Mouse (Mus musculus) kidney, postnatal 25 days (tissue): ENCODE measurements around the gene Crim1.

ENCODE experiments used
- DNase-seq, 2 experiments: peaks; one replicate each; pipeline ENCODE4 v3.0.0; 2021; ENCODE audit warnings: mixed read lengths in 2 of 2

The Crim1 gene

DNA sequence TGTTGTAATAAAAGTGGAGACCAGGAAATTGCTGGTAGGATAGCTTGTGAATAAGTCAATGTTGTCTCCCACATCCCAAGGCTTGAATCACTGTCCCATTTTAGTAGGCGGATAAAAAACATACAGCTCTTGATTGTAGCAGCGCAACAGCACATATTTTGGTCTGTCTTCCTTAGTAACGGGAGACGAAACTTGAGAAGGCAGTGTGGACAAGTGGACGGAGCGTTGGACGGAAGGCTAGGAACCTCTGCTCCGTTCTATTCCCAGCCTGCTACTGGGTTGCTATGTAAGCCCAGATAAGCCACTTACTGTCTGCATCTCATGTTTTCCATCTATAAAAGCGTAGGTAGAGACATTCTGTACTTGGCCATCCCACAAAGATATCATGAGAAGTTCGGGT lies 133.2 kb downstream of the Crim1 start:
- no peak for DNase-seq

DNA sequence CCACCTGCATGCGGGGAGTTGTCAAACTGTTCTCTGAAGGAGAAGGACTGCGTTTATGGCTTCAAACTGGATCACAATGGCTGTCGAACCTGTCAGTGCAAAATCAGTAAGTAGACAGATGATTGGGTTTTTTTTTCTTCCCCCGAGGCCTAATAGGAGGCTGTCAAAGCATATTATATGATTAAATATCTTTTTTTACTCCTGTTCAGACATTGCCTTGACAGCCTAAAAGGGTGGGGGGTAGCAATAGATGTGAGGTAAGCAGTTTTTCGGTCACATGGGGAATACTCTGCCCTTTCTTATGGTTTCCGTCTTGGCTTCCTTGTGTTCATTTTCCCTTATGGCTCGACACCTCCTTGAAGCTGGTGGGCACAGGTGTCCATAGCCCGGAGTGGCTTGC lies 135.2 kb downstream of the Crim1 start:
- no peak for DNase-seq

DNA sequence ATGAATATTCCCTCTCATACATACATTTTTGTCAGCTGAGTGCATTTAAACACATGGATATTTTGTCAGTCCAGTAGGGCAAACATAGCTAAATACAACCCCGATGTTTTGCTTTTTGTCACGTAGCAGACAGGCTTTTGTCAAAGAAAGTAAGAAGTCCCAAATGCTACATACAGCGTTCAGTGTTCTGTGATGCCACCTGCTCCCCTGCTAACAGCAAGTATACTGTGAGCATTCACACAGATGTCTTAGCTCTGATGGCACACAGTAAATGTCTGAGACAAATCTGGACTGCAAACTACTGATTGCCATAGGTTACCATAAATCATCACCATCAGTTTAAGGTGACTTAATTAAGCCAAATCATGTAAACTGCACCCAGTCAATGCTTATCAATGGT lies 143.6 kb downstream of the Crim1 start:
- no peak for DNase-seq

DNA sequence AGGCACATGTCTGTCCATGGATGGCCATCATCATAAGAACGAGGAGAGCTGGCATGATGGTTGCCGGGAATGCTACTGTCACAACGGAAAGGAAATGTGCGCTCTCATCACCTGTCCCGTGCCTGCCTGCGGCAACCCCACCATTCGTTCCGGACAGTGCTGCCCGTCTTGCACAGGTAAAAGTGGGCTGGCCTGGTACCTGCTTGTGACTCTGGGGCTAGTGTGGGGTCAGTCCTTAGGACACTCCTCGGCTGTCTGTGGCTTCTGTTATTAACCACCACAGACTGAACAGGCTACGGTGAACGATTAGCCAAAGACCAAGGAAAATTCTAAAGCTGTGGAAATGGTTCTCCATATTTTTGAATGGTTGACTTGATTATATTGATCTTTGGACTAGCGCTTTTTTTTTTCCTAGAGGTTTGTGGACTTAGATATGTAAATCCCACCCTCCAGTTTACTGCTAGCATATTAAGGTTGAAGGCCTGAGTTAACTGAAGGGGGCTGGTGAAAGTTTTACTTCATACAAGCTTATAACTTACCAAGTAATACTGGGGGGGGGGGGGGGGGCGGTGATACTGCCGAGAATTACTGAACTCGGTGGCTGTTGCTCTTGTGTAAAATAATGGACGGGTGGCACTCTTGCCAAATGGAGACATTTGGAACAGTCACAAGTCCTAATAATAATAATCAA lies 147.2 kb downstream of the Crim1 start:
- peak in 1 of 2 experiments; percentile 55 for DNase-seq

DNA sequence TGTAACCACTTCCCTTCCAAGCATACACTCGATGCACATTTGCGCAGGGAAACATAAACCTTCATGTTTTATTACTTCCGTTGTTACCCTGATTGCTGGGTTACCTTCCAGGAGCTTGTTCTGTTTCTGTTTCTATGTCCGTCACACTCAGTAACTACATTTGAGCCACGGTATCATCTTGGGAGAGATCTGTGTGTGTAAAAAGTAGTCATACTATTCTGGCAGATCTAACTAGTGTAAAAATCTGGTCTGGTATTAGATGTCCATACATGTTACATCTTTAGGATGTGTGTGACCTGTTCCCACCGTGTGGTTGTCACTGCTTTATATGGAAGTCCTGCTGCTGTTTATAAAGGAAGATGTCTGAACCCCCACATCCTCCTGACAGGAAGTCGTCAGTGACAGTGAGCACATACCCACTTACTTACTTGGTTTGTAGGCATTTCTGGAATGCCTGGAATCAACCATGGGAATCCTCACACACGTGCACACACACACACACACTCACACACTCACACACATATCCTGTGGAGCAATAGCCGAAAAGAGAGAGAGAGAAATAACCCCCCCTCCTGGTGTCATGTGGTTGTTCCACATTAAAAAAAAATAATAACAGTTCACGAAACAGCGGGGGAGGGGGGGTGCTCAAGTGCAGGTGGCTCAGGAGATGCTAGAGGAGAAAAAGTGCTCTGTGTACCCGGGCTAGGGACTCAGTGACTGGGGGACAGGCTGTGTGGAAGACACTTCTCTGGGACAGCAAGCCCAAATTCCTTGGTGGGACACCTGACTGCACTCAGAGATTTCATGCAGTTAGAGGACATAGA lies 151.8 kb downstream of the Crim1 start:
- peak in 1 of 2 experiments; percentile 23 for DNase-seq

DNA sequence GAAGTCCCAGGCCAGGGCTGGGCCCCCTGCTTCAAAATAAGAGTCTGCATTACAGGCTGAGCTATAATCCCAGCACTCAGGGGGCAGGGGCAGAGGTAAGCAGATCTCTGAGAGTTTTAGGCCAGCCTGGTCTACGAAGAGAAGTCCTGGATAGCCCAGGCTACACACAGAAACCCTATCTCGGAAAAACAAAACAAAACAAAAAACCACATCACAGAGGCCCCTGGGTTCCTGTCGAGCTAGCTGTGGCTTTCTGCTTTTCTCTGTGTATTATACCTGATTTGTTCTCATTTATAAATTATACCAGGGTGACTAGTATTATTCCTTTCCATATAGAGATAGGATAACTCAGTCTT lies 152.4 kb downstream of the Crim1 start:
- no peak for DNase-seq

DNA sequence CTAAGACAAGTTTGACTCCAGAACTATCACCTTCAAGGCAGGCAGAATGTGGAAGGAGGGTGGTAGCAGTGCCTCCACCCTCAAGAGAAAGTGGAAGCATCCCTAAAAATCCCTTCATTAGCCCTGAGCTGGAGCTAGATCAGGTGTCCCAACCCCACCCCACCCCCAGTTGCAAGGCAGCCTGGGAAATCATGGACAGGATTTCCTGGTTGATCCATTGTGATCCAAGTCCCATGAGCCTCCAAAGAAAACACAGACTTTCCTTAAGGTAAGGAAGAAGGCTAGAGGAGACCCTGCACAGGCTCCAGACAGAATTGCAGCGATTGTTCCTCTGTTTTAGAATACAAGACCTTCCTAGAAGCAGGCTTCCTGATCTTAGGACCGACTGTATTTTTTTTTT lies 154.4 kb downstream of the Crim1 start:
- DNase-seq = no peak

DNA sequence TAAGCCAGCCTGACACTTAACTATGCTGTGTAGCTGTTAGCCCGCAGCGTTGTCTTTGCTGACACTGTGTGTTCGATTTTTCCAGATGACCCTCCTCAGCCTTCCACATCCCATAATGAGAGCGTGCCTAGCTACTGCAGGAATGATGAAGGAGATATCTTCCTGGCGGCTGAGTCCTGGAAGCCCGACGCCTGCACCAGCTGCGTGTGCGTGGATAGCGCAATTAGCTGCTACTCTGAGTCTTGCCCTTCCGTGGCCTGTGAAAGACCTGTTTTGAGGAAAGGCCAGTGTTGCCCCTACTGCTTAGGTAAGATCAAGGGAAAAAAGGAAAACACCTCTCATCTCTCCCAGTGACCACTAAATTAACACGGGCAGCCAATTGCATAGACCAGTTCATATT lies 154.8 kb downstream of the Crim1 start:
- no peak for DNase-seq

DNA sequence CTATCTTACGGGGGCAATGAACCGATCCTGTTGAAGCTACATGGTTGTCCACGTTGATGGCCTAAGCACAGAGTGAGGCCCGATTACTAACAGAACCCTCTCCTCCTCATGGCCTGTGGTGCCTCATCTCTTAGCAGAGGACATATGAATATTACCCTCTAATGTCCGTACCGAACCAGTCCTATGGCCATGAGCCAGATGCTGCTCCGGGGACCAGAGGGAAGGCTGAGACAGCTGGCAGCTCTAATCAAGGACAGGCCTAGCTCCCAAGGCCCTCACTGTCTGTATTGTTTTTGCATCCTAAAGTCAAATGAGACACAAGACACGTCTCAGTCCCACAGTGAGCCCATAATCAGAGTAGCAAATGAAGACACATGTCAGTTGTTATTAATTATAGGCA lies 155.6 kb downstream of the Crim1 start:
- DNase-seq = no peak

DNA sequence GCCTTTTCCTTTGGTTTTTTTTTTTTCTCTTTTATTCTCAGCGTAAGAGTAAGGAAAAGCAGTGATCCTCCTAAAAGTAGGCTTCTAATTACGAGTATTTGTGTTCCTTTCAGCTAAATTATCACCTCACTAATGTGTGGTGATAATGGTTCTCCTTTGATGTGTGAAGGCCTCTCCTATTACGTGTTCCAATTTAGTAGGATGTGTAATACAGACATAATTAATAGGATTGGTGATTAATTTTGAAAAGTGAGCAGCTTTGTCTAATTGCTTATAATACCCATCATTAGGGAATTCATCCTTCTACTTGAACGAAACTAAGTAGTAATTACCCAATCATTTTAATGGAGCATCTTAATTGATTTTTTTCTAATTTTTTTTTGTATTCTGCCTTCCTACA lies 157.7 kb downstream of the Crim1 start:
- DNase-seq = no peak

DNA sequence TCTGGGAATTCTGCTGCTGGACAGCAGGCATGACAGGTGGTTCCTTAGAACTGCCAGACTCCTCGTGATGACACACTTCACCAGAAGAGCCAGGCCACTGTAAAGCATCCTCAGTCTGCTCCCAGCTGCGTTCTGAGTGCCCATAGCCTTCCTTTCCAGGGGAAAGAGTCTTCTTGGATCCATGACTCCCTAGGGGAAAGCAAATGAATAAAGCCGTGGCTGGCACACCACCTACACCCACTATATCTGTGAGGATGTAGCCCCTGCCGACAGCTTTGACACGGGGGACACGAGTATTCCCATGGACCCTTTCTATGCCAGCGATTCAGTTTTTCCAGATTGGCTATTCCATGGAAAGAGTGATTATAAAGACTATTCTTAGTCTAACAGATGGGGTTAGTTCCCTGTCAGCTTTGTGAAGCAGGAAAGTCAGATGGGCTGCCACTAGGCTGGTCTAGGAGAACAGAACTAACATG lies 158.2 kb downstream of the Crim1 start:
- no peak for DNase-seq

DNA sequence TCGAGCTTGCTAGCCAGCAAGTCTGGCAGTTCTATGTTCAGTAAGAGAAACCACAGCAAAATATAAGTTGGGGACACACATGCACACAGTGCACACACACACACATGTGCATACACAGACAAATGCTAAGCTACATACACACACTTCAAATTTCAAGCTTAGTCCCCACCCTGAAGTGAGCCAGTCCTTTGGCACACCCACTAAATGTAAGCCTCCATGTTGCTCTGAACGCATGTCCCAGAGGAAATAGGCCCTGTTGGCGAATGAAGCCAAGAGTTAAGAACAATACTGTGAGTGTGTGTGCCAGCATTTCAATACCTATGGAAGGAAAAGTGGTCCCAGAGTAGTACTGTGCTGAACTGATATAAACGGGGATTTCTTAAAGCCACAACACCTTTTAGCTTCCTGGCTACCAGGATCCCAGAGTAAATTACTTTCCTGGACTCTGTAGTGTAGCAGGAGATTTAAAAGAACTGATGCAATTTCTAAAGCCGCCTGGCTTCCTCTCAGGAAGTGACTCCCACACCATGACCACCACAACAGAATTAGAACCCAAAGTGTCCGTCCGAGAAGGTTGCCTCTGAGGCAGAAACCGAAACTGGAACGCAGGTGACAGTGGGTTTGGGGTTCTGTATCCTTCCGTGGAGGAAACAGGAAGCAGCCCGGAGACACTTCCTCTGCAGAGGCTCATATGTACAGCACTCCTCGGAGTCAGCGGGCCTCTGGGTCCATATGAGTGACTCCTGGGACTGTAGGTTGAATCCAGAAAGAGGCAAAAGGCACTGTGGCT lies 162.1 kb downstream of the Crim1 start:
- DNase-seq = peak; percentile 49 to 73

DNA sequence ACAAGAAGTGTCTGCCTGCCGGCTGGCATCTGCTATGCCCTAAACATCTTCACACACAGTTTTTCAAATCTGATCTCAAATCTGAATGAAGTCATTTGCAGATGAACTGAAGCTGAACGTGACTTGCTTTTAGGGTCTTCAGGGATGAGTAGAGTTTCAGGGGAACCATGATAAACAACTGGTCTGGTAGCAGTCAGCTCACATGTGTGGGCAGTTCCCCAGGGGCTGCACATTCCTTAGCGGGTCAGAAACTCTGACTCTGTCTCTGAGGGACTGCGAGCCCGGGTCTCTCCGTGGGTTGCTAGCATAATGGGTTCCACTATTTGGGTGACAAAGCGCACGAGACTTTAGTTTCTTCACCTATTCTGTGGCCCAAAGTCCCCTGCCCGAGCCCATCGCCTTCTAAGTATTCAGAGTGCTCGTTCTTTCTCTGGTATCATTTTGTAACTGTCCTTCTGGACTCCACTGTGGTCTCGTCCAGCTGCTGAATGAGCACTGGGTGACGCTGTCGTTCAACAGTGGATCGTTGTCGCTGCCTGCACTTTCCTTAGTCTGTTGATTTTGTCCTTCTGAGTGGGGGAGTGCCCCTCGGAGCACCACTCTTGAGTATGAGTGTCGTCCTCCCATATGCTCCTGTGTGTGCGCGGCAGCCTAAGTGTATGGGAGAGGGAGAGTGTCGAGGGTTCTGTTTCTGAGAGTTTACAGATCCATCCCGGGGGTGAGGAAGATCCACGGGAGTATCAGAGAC lies 164.7 kb downstream of the Crim1 start:
- DNase-seq = no peak

DNA sequence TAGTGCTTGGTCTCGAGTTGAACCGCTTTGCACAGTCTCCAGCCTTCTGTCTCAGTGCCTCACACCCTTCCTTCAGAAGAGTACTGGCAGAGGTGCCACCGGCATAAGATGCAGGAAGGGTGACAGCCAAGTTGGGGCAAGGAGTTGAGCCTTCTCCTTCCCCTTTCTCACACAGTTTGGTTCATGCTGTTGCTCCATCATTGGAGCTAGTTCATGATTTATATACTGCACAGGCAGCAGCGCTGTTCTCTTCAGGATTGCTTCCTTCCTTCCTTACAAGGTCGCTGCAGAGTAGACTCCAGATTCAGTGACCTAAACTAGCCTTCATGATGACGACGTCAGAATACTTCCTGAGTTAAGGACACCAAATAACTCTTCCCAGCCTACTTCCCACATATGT lies 166.0 kb downstream of the Crim1 start:
- DNase-seq = no peak

DNA sequence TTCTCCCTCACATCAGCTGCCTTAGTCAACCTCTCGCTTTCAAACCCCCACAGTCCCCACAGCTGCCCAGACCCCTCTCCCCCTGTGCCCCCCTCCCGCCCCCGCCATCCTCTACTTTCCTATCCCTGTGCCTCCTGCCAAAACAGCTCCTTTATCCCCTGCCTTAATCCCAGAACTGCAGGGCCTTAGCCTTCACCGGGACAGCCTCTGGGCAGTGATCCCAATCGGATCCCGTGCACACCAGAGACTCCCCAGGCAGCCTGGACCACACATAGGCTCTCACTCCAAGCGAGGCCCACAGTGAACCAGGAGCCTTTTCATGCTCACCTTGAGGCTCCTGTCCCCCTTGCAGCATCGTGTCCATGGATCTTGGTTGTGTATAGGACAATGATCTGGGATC lies 168.4 kb downstream of the Crim1 start:
- DNase-seq = no peak

DNA sequence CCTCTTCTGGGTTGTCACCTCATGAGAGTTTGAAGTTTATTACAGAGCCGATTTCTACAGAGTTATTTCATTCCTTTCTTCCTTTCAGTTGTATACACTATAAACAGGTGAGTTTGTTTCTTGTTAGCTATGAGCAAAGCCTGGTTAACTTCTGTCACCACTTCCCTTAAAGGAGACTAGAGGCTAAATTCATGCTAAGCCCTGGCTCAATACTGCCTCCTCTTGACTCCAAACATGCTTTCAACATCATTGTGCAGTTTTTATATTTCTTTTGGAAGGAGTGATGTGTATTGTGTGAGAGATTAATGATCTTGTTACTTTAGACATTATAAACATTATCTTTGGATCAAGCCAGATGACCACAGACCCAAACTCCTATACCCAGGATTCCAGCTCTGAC lies 170.4 kb downstream of the Crim1 start:
- no peak for DNase-seq

DNA sequence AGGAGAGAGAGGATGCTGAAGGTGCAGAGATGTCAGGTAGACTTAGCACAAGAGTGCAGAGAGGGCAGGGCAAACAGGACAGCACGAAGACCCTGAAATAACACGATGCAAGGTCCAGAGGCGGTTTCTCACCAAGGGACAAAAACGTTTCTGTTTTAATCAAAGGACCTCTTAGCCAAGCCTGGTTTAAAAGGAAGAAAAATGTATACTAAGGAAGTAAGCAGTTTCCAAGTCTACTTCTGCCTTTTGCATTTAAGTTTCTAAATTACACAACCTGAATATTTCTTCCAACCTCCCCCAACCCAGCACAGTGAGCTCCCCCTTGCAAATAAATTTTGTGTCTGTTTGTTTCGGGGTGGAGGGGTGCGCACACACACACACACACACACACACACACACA lies 173.1 kb downstream of the Crim1 start:
- DNase-seq = no peak

DNA sequence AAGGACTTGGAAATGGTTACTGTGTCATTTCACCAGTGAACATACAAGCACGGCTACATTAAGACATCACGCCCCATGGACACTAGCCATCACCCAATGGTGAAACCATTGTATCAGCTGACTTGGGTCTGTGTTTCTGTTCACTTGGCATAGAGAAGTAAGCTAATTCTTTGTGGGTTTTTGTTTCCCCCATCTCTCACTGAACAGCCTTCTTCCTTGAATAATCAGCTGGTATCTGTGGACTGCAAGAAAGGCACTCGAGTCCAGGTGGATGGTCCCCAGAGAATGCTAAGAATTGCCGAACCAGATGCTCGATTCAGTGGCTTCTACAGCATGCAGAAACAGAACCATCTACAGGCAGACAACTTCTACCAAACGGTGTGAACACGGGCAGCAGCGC lies 173.8 kb downstream of the Crim1 start:
- no peak for DNase-seq

DNA sequence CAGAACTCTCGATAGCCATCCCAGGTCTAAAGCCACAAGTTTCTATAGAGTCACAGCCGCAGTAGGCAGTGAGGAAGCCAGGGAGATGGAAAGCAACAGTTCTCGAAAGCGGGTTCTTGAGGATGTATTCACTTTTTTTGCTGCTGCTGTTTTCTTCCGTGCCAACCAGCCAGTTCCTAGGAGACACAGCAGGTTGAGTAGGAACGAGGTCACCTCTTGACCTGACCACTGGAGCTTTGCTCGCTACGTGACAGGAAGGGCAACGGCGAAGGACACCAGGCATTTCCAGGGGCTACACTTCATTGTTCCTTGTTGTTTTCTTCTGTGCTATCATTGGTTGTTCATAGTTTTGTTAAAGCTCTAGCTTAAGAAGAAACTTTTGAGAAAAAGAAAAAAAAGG lies 174.7 kb downstream of the Crim1 start:
- DNase-seq = no peak

DNA sequence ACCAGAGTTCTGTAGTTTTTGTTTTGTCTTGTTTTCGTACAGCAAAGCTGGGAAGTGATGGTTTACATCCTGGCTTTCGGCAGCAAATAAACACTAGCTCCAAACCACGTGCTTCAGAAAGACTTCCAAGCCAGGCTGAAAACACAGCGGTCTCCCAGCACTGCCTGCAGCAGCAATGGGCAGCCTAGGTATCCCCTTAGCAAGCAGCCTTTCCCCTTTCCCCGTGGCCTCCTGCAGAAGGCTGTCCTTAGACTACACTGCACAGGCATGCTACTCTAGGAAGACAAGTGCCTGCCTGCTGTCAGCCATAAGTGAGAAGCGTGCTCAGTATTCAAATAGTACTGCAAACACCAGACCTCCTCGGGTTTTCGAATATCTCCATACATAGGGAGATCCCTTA lies 176.5 kb downstream of the Crim1 start:
- DNase-seq = no peak

DNA sequence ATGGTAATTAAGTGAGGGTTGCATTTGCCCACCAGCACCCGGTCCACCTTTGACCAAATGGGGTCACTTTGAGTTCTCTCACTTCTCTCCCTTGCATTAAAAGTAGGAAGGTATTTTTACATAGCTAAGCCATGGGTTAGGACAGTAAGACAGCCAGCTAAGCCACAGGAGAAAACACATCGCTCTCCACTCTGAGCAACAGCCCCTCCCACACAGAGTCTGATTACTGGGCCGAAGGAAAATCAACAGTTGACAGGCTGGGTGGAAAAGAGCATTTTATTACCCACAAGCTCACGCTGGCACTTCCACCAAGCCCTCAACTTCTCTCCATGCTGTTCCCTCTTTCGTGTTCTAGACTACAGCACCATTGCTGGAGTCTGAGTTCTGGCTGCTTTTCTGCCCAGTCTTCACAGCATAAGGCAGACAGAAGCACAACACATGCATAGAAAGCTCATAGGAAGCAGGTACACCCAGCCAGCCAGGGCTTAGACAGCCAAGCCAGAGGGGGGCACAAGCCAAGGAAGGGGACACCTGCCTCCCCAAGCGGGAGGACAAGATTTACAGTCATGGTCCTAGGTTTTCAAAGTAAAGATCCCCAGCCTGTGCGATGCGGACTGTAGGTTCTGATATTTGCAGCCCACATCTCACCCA lies 179.2 kb downstream of the Crim1 start:
- DNase-seq = no peak

DNA sequence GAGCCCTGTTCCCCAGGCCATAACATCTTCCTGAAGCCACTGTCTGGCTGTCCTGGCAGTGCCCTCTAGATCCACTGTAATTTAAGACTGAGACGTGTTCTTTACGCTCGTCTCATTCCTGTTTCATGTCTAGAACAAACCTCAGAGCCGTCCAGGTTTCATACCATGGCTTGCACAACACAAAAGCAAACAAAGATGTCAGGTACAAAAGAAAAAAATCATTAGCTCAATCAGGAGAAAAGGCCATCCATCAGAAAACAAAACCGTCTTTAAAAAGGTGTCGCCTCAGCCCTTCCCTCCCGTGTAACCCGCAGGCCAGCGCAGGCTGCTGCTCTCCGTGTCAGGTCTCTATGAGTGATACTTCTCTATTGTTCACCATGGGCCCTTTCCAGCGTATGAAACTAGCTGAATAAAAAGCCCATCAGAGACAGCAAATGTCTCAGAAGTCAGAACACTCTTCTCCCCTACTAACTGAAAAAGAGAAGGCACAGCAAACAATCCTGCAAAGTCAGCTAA lies 179.7 kb downstream of the Crim1 start:
- DNase-seq = no peak
